Mouse (Mus musculus) forebrain, embryonic 12.5 days (tissue): ENCODE measurements at regions not wholly inside any gene's neighbourhood (a gene's known extent, or its start where the extent isn't known, plus 50 kb on each side); places are given as distances from the start of the nearest gene placed in this dataset.

Experiments
- ATAC-seq: fragments of 200-750 bp; cut with Nextera tagmentation; 2 replicates; pipeline ENCODE4 v1.8.0; 2017; ENCODE audit warnings: moderate TSS enrichment; ENCODE audit not compliant: low FRiP score
- H3K27ac ChIP-seq: fragments of 300-500 bp; sonication (generic); 2 replicates; pipeline ENCODE4 v1.5.1; 2016; ENCODE audit warnings: mild to moderate bottlenecking
- H3K27me3 ChIP-seq: fragments of 300-500 bp; sonication (generic); 2 replicates; pipeline ENCODE4 v1.6.1; 2016; ENCODE audit warnings: mild to moderate bottlenecking
- H3K36me3 ChIP-seq: fragments of 300-500 bp; sonication (generic); replicated peaks from 2 replicates; pipeline ENCODE4 v1.6.1; 2016; ENCODE audit warnings: mild to moderate bottlenecking
- H3K4me1 ChIP-seq: fragments of 300-500 bp; sonication (generic); 2 replicates; pipeline ENCODE4 v1.6.1; 2016
- H3K4me2 ChIP-seq: fragments of 300-500 bp; sonication (generic); 2 replicates; pipeline ENCODE4 v1.6.1; 2016; ENCODE audit warnings: mild to moderate bottlenecking, moderate library complexity
- H3K4me3 ChIP-seq: fragments of 300-500 bp; sonication (generic); replicated peaks from 2 replicates; pipeline ENCODE4 v1.5.1; 2016; ENCODE audit warnings: mild to moderate bottlenecking
- H3K9ac ChIP-seq: fragments of 300-500 bp; sonication (generic); 2 replicates; pipeline ENCODE4 v1.6.1; 2016; ENCODE audit warnings: mild to moderate bottlenecking
- H3K9me3 ChIP-seq: fragments of 300-500 bp; sonication (generic); 2 replicates; pipeline ENCODE4 v1.6.1; 2016
- WGBS: fragments of 180-500 bp; shearing (Covaris S2); methylation state at CpG from one replicate; pipeline ENCODE4 v1.1.7; 2016; 5-methylcytosine and 5-hydroxymethylcytosine counted together

DNA sequence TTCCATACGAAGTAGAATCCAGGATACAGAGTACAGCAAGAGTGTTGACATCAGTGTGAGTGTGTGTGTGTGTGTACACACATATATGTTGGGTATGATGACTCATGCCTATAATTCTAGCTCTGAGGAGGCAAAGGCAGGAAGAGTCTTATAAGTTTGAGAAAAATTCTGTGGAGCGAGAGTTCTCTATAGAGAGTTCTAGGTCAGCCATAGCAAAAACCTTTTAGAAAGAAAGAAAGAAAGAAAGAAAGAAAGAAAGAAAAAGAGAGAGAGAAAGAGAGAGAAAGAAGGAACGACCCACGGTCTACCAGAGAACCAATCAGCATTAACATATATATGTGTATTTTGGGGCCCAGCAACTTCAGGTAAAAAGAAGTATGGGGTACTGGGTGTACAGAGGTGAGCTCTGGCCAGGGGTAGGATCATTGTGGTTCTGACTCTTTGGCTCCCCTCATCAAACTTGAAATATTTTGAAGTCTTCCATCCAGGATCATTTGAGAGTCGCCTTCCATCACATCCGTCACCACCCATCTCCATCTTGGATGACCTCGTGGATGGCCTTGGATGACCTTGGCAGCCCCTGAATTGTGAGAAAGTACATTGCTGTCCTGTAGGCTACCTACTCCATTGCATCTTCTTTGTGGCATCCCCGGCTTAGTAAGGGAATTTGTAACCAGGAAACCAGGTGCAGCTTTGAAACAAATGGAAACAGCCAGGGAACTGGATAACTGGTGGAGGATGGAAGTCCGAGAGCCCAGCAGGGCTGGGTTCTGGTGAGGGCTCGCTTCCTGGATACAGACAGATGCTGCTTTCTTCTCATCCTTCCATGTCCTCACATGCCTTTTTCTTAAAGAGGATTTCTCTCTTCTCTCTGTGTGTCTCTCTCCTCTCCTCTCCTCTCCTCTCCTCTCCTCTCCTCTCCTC, 106.1 kb upstream of the Cpm start:
- Histone ChIP-seq H3K4me3 (no peak overlapping the region), H3K9ac (no peak overlapping the region), H3K4me2 (no peak overlapping the region), H3K36me3 (no peaks in the 10 kb centered on the region), H3K4me1 (peaks cover 2% of the 10 kb centered on the region; the same call in 1 of the 2 replicates), H3K27ac (no peak overlapping the region), H3K27me3 (0 out of 2 replicates have a peak, but pooled peaks cover 2% of the 10 kb centered on the region), H3K9me3 (no peaks in the 10 kb centered on the region)
- no peak for ATAC-seq
- WGBS = 88% methylated on average over 10 of the region's 10 CpGs

DNA sequence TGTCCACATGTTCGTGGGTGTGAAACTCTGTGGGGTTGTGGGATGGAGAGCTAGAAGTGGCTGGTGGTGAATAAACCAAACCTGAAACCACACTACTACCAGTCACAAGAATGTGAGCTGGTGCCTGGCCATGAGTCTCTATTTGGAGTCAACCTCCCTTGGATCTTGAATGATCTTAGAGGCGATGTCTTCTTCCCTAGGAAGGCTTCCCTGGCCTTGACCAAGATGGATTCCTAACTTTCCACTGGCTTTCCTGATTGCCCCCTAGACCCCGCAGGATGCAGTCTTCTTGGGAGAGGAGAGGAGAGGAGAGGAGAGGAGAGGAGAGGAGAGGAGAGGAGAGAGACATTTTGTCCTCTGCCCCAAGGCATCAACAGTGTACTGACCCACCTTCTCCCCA, 106.9 kb upstream of the Cpm start:
- Histone ChIP-seq H3K4me1 (peaks cover 4% of the 10 kb centered on the region; the same call in 1 of the 2 replicates), H3K36me3 (no peaks in the 10 kb centered on the region), H3K27ac (no peak overlapping the region), H3K4me2 (no peak overlapping the region), H3K9me3 (no peaks in the 10 kb centered on the region), H3K9ac (no peak overlapping the region), H3K4me3 (no peak overlapping the region), H3K27me3 (0 out of 2 replicates have a peak, but pooled peaks cover 2% of the 10 kb centered on the region)
- no peak for ATAC-seq
- 86% methylated on average over 3 of the region's 3 CpGs for WGBS

DNA sequence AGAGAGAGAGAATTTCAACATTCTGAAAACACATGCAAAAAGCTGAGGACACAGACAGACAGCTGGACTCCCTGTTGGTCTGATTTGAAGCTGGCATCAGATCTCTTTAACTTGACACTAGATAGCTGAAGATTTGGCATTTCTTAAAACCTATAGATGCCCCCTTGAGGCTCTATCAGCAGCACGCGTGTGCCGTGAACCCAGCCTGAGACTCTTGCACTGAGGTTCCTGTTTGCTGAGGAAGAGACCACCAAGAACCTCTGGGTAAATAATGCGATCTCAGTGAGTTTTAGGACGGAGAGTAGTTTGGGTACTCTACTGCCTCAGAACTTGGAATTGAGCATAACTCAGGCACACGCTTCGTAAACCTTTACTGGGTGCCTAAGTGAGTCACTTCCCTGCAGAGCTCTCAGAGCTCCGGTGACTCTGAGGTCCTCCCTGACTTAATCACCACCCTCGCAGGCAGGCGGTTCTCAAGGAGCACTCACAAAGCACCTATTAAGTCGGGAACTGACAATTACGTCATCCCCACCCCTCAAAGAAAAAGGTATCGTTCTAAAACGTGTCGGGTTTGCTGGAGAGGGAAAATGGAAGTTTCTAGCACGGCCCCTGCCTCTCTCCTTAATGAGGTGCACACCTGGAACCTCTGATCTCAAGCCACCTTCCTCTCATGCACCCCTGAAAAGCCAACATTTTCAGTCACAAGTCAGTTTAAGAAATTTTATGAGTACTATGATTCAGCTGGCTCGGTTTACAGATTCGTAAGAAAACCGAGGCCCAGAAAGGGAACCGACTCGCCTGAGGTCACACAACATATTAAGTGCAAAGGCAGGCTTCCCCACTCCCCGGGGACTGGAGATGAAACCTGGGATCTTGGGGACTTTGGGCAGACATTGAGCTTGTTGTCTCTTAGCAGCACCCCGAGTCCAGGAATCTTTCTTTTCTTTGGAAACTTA, 107.7 kb upstream of the Cpm start:
- WGBS = 69% methylated on average over 23 of the region's 23 CpGs
- no peak overlapping the region for H3K9ac ChIP-seq
- H3K27ac ChIP-seq = no peak overlapping the region
- 0 out of 2 replicates have a peak, but pooled peaks cover 2% of the 10 kb centered on the region for H3K27me3 ChIP-seq
- no peak overlapping the region for H3K4me2 ChIP-seq
- H3K4me3 ChIP-seq = no peak overlapping the region
- no peak for ATAC-seq
- no peaks in the 10 kb centered on the region for H3K9me3 ChIP-seq
- no peaks in the 10 kb centered on the region for H3K36me3 ChIP-seq
- H3K4me1 ChIP-seq = peaks cover 4% of the 10 kb centered on the region; the same call in 1 of the 2 replicates

DNA sequence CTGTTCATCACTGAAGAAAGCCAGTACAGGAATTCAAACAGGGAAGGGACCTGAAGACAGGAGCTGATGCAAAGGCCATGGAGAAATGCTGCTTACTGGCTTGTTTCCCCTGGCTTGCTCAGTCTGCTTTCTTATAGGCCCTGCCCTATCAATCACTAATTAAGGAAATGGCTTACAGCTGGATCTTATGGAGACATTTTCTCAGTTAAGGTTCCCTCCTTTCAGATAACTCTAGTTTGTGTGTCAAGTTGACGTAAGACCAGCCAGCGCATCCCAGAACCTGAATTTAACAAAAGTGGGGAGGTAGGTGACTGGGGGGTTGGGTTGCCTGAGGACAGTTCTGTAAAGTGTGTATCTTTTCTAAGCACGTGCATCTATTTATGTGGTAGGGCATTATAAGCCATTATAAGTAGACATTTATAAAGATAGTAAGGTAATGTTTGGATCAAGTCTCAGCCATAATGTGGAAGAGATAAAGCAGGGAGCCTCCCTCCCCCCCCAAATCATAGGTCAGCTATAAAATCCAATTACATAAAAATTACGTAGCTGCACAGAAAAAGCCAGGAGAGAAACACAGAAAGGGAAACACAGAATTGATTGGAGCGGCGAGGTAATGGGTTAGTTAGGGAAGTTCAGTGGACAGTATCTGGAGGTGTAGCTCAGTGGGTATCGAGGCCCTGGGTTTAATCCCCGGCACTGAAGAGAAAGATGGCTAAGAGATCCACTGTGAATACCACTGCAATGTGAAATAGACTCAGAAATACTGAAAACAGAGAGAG, 108.6 kb upstream of the Cpm start:
- Histone ChIP-seq H3K27me3 (0 out of 2 replicates have a peak, but pooled peaks cover 2% of the 10 kb centered on the region), H3K4me2 (no peak overlapping the region), H3K9ac (no peak overlapping the region), H3K36me3 (no peaks in the 10 kb centered on the region), H3K9me3 (no peaks in the 10 kb centered on the region), H3K27ac (no peak overlapping the region), H3K4me3 (no peak overlapping the region), H3K4me1 (peaks cover 4% of the 10 kb centered on the region; the same call in 1 of the 2 replicates)
- WGBS = 89% methylated on average over 8 of the region's 8 CpGs
- ATAC-seq = no peak

DNA sequence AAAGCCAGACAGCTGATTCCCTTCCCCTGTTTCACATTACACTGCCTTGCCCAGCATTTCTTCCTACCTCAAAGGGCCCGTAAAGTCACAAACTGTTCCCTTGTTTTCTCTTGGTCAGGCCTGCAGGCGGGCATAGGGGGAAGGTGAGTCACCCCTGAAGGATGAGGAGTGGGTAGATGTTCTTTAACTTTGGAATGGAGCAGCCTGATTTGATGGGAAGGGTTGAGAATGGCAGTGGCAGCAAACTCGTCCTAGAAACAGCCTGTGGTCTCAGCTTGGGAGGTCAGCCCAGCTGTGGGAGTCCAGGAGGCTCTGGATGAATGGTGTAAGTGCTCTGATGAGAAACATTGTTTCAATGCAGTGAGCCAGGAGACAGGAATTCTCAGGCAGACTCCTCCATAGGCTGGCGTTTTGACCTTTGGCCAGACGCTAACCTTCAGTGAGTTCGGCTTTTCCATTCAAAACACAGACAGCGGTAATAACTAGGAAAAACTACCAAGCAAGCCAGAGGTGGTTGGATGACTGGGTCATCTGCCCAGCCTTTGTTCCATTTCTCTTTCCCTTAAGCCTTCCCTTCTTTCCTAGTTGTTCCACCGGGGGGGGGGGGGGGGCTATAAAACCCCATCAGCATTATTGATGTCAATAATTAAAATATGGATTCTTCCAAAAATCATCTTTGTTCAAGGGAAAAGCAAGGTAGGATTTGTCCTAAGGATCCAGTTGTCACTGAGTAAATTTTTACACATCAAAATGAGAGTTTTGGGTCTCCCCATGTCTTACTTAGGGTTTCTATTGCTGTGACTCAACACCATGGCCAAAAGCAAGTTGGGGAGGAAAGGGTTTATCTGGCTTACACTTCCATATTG, 109.4 kb upstream of the Cpm start:
- no peak overlapping the region for H3K27ac ChIP-seq
- no peak for ATAC-seq

DNA sequence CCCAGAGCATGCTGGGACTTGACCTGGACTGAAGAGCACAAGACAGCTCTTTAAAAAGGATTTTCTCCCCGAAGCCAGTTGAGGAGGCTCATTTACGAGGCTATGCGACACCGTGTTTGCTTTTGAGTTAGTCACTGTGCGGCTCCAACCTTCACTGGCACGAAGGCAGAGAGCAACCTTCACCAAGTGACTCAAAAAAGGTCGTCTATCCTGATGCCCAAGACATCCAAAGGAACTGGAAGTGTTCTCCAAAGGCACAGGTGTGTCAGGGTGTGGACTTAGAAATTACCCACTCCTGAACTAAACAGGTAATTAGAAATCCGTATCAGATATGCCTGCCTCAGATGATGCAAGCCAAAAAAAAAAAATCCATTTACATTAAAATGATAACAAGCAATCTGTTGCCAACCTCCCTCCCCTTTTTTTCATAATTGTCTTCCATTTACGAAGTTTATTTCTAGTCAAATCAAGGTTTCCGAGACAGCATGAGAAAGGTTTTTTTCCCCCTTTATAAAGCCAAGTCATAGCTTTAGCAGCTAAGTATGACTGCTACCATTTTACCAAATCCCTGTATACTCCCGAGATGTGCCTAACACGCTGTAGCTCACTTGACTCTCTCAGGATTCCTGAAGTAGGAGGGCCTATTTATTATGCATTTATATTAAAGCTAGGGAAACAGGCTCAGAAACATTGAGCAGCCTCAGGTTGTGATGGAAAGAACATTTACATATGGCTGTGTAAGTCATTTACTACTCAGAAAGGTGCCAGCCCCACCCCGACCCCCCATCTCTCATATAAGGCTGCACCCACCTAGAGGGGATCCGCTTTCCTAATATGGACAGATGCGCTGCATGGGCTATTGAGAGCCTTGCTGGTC, 110.3 kb upstream of the Cpm start:
- no peaks in the 10 kb centered on the region for H3K36me3 ChIP-seq
- H3K27me3 ChIP-seq = 0 out of 2 replicates have a peak, but pooled peaks cover 2% of the 10 kb centered on the region
- H3K4me2 ChIP-seq = no peak overlapping the region
- H3K4me3 ChIP-seq = no peak overlapping the region
- 71% methylated on average over 15 of the region's 15 CpGs for WGBS
- H3K27ac ChIP-seq = no peak overlapping the region
- no peak overlapping the region for H3K9ac ChIP-seq
- ATAC-seq = no peak
- H3K4me1 ChIP-seq = peaks cover 4% of the 10 kb centered on the region; the same call in 1 of the 2 replicates
- no peaks in the 10 kb centered on the region for H3K9me3 ChIP-seq

More for the DNA sequence above, 109.4 kb upstream of the Cpm start:
- H3K36me3 ChIP-seq = no peaks in the 10 kb centered on the region
- 45% methylated on average over 8 of the region's 8 CpGs for WGBS
- no peaks in the 10 kb centered on the region for H3K9me3 ChIP-seq
- H3K9ac ChIP-seq = no peak overlapping the region
- H3K4me3 ChIP-seq = no peak overlapping the region
- 0 out of 2 replicates have a peak, but pooled peaks cover 2% of the 10 kb centered on the region for H3K27me3 ChIP-seq
- H3K4me1 ChIP-seq = peaks cover 4% of the 10 kb centered on the region; the same call in 1 of the 2 replicates
- no peak overlapping the region for H3K4me2 ChIP-seq

DNA sequence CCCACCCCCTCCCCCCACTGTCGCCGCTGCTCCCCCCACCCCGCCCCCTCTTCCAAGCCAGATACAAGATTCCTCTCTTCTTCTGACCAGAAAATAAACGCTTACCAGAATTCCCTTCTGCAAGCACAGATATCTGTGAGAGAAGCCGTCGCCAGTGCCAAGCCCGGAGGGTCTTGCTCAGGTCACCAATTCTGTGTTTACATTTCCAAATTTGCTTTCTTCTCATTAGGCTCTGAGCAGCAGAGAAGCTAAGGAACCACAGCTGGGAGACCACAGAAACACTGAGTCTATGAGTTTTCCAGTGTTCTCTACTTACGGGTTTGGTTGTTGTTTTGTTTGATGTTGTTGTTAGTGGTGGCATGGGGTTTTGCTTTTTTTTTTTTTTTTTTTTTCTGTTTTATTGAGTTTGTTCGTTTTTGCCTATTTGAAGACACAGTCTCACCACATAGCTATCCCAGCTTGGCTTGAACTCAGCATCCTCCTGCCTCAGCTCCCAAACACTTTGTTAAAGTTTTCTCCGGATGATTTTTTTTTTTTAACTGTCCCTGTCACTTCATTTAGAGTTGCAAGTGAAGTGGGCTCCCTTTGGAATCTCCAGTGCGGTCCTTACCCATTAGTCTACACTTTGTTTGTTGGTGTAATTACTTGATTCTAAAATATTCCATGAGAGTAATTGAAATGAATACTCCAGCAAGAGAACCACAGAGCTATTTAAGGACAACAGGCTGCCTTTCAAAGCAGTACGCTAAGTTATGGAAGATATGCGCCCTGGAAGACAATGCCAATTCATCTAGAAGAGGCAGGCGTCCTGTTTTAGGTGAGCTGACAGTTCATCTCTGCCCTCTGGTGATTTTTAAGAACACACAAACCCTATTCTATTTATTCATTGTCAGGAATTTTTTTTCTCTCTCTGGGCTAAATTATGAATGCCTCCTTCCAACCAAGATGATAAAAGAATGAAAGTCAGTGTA, 111.2 kb upstream of the Cpm start:
- no peak overlapping the region for H3K27ac ChIP-seq
- no peak overlapping the region for H3K4me2 ChIP-seq
- no peak overlapping the region for H3K4me3 ChIP-seq
- 64% methylated on average over 14 of the region's 14 CpGs for WGBS
- no peaks in the 10 kb centered on the region for H3K36me3 ChIP-seq
- H3K9me3 ChIP-seq = no peaks in the 10 kb centered on the region
- no peak overlapping the region for H3K9ac ChIP-seq
- H3K27me3 ChIP-seq = 0 out of 2 replicates have a peak, but pooled peaks cover 2% of the 10 kb centered on the region
- ATAC-seq = no peak
- H3K4me1 ChIP-seq = peaks cover 4% of the 10 kb centered on the region; the same call in 1 of the 2 replicates

DNA sequence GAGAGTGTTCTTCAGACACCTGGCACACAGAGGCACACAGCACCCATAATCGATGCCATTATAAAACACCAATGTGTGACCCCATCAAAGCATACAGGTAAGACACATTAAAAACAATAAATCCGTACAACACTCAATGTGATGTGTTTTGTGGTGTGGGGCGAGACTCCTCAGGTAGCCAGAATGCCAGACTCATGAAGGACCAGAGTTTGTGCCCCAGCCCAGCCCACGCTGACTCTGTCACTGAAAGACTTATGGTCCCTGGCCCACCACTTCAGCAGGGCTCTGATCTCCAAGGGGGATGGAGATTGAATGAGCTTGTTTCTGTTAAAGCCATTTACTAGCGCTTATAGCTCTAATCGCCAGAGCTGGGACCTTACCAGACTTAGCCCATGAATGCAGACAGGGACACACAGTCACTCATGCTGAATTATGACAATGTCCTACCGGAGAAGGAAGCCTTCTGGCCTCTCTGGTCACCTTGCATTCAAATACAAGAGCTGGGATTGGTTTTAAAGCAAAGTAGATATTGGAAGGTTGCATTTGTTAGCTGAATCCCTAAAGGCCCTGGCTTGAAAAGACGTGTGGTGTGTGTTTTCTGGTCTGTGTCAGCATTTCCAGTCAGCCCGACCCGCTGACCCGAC, 112.1 kb upstream of the Cpm start:
- no peak overlapping the region for H3K27ac ChIP-seq
- H3K27me3 ChIP-seq = 0 out of 2 replicates have a peak, but pooled peaks cover 2% of the 10 kb centered on the region
- H3K36me3 ChIP-seq = no peaks in the 10 kb centered on the region
- peaks cover 4% of the 10 kb centered on the region; the same call in 1 of the 2 replicates for H3K4me1 ChIP-seq
- no peak overlapping the region for H3K9ac ChIP-seq
- no peak overlapping the region for H3K4me2 ChIP-seq
- WGBS = 70% methylated on average over 11 of the region's 11 CpGs
- no peak for ATAC-seq
- no peak overlapping the region for H3K4me3 ChIP-seq
- H3K9me3 ChIP-seq = no peaks in the 10 kb centered on the region

DNA sequence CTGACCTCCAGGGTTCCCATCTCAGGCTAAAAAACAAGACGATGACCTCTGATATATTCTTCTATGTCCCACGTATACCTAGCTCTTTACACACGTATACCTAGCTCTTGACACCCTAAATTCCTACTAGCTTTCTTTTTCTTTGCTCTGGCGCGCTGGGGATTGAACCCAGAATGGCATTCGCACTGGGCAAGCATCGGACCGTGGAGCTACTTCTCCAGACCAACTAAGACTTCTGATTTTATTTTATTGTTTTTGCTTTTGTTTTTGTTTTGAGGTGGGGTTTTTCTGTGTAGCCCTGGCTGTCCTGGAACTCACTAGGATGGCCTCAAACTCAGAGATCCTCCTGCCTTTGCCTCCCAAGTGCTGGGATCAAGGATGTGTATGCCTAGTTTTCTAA, 112.8 kb upstream of the Cpm start:
- Histone ChIP-seq H3K9me3 (no peaks in the 10 kb centered on the region), H3K36me3 (no peaks in the 10 kb centered on the region), H3K4me1 (peaks cover 4% of the 10 kb centered on the region; the same call in 1 of the 2 replicates), H3K27ac (no peak overlapping the region), H3K27me3 (no peaks in the 10 kb centered on the region), H3K9ac (no peak overlapping the region), H3K4me2 (no peak overlapping the region), H3K4me3 (no peak overlapping the region)
- WGBS = 89% methylated on average over 8 of the region's 8 CpGs
- ATAC-seq = no peak
